Mouse (Mus musculus) adrenal gland, postnatal 25 days (tissue): ENCODE data around the gene Borcs6. TPM values are rescaled to one million over a fixed set of nuclear protein-coding genes. Genes with fewer than 3 reads are reported as not detected.
"Not testable (repeated sequence)": the region's sequence is repeated elsewhere in the genome, so short reads cannot be mapped to it uniquely, and the experiment has no call there.

Experiments used
- DNase-seq: peaks from one replicate; pipeline ENCODE4 v3.0.0; 2021; ENCODE audit warnings: mixed read lengths
- total RNA-seq: library from RNA; stranded (reverse); gene quantifications from 2 replicates; pipeline ENCODE4 v1.2.3, GENCODE M21; 2021

Gene Borcs6
- total RNA-seq, 1 experiment from 2014 or later: 32.0 TPM

- DNase-seq: no peak
These were observed 30.2 kb downstream of the Borcs6 start for GRCm38 (mm10) chr11:69089616-69090290.

GRCm38 (mm10) chr11:69090367-69090766 lies 30.9 kb downstream of the Borcs6 start:
- DNase-seq: no peak

GRCm38 (mm10) chr11:69091566-69092385 lies 32.3 kb downstream of the Borcs6 start:
- no peak for DNase-seq

- DNase-seq: peak; percentile 90
These were observed 32.9 kb downstream of the Borcs6 start for GRCm38 (mm10) chr11:69092386-69092751.

GRCm38 (mm10) chr11:69092871-69093270 lies 33.4 kb downstream of the Borcs6 start:
- DNase-seq: no peak

GRCm38 (mm10) chr11:69093856-69094255 lies 34.3 kb downstream of the Borcs6 start:
- DNase-seq: not testable (repeated sequence)

- DNase-seq: peak; percentile 96
These were observed 35.3 kb downstream of the Borcs6 start, which contains the start of gene Per1 for GRCm38 (mm10) chr11:69094697-69095429. Gene Per1, plus strand, starts transcription at chr11:69095217.

- DNase-seq: no peak
These were observed 36.2 kb downstream of the Borcs6 start for GRCm38 (mm10) chr11:69095511-69096231.

- DNase-seq: no peak
These were observed 37.0 kb downstream of the Borcs6 start for GRCm38 (mm10) chr11:69096360-69096986.

GRCm38 (mm10) chr11:69096987-69097900 lies 37.7 kb downstream of the Borcs6 start:
- DNase-seq: peak; percentile 99

- DNase-seq: no peak
These were observed 38.7 kb downstream of the Borcs6 start for GRCm38 (mm10) chr11:69098039-69098761.

- DNase-seq: peak; percentile 98
These were observed 39.2 kb downstream of the Borcs6 start for GRCm38 (mm10) chr11:69098762-69099091.

GRCm38 (mm10) chr11:69099177-69099914 lies 39.8 kb downstream of the Borcs6 start:
- peak; percentile 76 for DNase-seq

GRCm38 (mm10) chr11:69099915-69100345 lies 40.4 kb downstream of the Borcs6 start:
- peak; percentile 96 for DNase-seq

GRCm38 (mm10) chr11:69100639-69101360 lies 41.3 kb downstream of the Borcs6 start:
- no peak for DNase-seq

- DNase-seq: no peak
These were observed 42.3 kb downstream of the Borcs6 start for GRCm38 (mm10) chr11:69101604-69102402.

- DNase-seq: no peak
These were observed 42.8 kb downstream of the Borcs6 start for GRCm38 (mm10) chr11:69102403-69102725.

- no peak for DNase-seq
These were observed 43.6 kb downstream of the Borcs6 start for GRCm38 (mm10) chr11:69103121-69103520.
